Comparison of ENCODE assay signal across 9 mouse cellular contexts in genomic region chr12:105562056-105562820, GRCm38 (mm10). TPM values are rescaled to one million over a fixed set of nuclear protein-coding genes. Genes with fewer than 3 reads are reported as not detected.
DNase-seq lines count a peak whose midpoint lies in the region; ATAC-seq lines count a peak whose summit lies in the region.
"Had no signal": no experiment of that assay in that cellular context is flagged by ENCODE, and none has a peak within 500 bp of the region (broad histone marks: within the 10 kb centered on the region; RNA-seq: fewer than 3 reads in every experiment).

No protein-coding gene starts in this region.

- no peak overlapping the region for H3K9ac ChIP-seq in hindbrain, embryonic 12.5 days
- H3K9ac ChIP-seq in midbrain, embryonic 16.5 days (ENCODE audit: low read depth, low read length): no peak overlapping the region

- H3K9me3 ChIP-seq in forebrain, embryonic 10.5 days: peaks cover 6% of the 10 kb centered on the region; the same call in 1 of the 2 replicates
- H3K9me3 ChIP-seq in hindbrain, embryonic 12.5 days (replicated peaks): no peaks in the 10 kb centered on the region
- H3K9me3 ChIP-seq in midbrain, embryonic 16.5 days (replicated peaks; ENCODE audit: control insufficient read depth, low read length, poor library complexity, severe bottlenecking): no peaks in the 10 kb centered on the region

- peaks cover 35% of the 10 kb centered on the region for H3K4me1 ChIP-seq in forebrain, embryonic 10.5 days
- peaks cover 22% of the 10 kb centered on the region for H3K4me1 ChIP-seq in hindbrain, embryonic 12.5 days
- peaks cover 18% of the 10 kb centered on the region for H3K4me1 ChIP-seq in midbrain, embryonic 16.5 days (ENCODE audit: control insufficient read depth, insufficient read depth, low read length)

- peak overlapping the region; percentile 69 for H3K4me2 ChIP-seq in hindbrain, embryonic 12.5 days (replicated peaks)
- peak overlapping the region; percentile 86 for H3K4me2 ChIP-seq in midbrain, embryonic 16.5 days (ENCODE audit: low read length)

- ATAC-seq in hindbrain, embryonic 12.5 days (ENCODE audit: low FRiP score): no peak
- no peak for ATAC-seq in midbrain, embryonic 16.5 days
- no peak for ATAC-seq in monocyte, adult 5-6 weeks (replicated peaks; ENCODE audit: insufficient number of reproducible peaks, low FRiP score, low TSS enrichment, poor library complexity, severe bottlenecking)

- peak overlapping the region; percentile 52 for H3K4me3 ChIP-seq in forebrain, embryonic 10.5 days
- peak overlapping the region; percentile 32 for H3K4me3 ChIP-seq in hindbrain, embryonic 12.5 days
- H3K4me3 ChIP-seq in midbrain, embryonic 16.5 days (ENCODE audit: low read depth, low read length): peak overlapping the region; percentile 37

- no peak overlapping the region for H3K27ac ChIP-seq in forebrain, embryonic 10.5 days
- H3K27ac ChIP-seq in hindbrain, embryonic 12.5 days: no peak overlapping the region
- H3K27ac ChIP-seq in midbrain, embryonic 16.5 days (ENCODE audit: low read length): no peak overlapping the region

- DNase-seq in kidney, adult 11 months: peak; percentile 16
- DNase-seq in kidney, adult 18-20 months: no peak
- DNase-seq in forebrain, embryonic 10.5 days (ENCODE audit: extremely low spot score, low spot score): no peak
- no peak for DNase-seq in left cerebral cortex, adult 18-20 months (ENCODE audit: low spot score in 2 of 2)
- no peak for DNase-seq in urinary bladder, postnatal 36 days (ENCODE audit: low spot score in 2 of 2)

- 39% methylated on average over 8 of the region's 8 CpGs for WGBS in forebrain, embryonic 10.5 days
- WGBS in hindbrain, embryonic 12.5 days: 28% methylated on average over 8 of the region's 8 CpGs
- WGBS in midbrain, embryonic 16.5 days: 33% methylated on average over 8 of the region's 8 CpGs

- H3K36me3 ChIP-seq in forebrain, embryonic 10.5 days (replicated peaks): no peaks in the 10 kb centered on the region
- no peaks in the 10 kb centered on the region for H3K36me3 ChIP-seq in hindbrain, embryonic 12.5 days
- no peaks in the 10 kb centered on the region for H3K36me3 ChIP-seq in midbrain, embryonic 16.5 days (ENCODE audit: control insufficient read depth, insufficient read depth, low read length)

- peaks cover 56% of the 10 kb centered on the region for H3K27me3 ChIP-seq in forebrain, embryonic 10.5 days (ENCODE audit: poor library complexity, severe bottlenecking)
- peaks cover 47% of the 10 kb centered on the region for H3K27me3 ChIP-seq in hindbrain, embryonic 12.5 days
- H3K27me3 ChIP-seq in midbrain, embryonic 16.5 days (ENCODE audit: control insufficient read depth, insufficient read depth, low read depth, low read length): peaks cover 24% of the 10 kb centered on the region

RNA-seq across cellular contexts. Expression of gene Bdkrb2, which starts 0.8 kb away (rescaled TPM):
- polyA plus RNA-seq in forebrain, embryonic 10.5 days (2016; fragmentation: Nextera tagmentation; extraction: Ambion mirVana): 0.25 and 0.42 TPM in 2 replicates
- polyA plus RNA-seq in hindbrain, embryonic 12.5 days (2016; fragmentation: Nextera tagmentation; extraction: Ambion mirVana): 1.6 and 1.8 TPM in 2 replicates
- polyA plus RNA-seq in midbrain, embryonic 16.5 days (2015; fragmentation: Nextera tagmentation; extraction: Ambion mirVana): 1.6 and 2.4 TPM in 2 replicates
- under 1 TPM; 0.58 to 0.96 TPM for total RNA-seq in left cerebral cortex, adult 18-20 months (2021)
- total RNA-seq in monocyte, adult 5-6 weeks (2017): not detected in 3 replicates
- total RNA-seq: CH12.LX had no signal

RNA-seq across cellular contexts. Expression of gene Bdkrb1, which starts 40.6 kb away (rescaled TPM):
- polyA plus RNA-seq in forebrain, embryonic 10.5 days (2016; fragmentation: Nextera tagmentation; extraction: Ambion mirVana): not detected in 2 replicates
- polyA plus RNA-seq in hindbrain, embryonic 12.5 days (2016; fragmentation: Nextera tagmentation; extraction: Ambion mirVana): not detected in 2 replicates
- 0.14 TPM in 1 of 2 replicates, not detected in the other for polyA plus RNA-seq in midbrain, embryonic 16.5 days (2015; fragmentation: Nextera tagmentation; extraction: Ambion mirVana)
- total RNA-seq in left cerebral cortex, adult 18-20 months (2021): not detected
- not detected in 3 replicates for total RNA-seq in monocyte, adult 5-6 weeks (2017)
